Mouse (Mus musculus): Measurements from ENCODE around the gene 2010111I01Rik.

The 2010111I01Rik gene

DNA sequence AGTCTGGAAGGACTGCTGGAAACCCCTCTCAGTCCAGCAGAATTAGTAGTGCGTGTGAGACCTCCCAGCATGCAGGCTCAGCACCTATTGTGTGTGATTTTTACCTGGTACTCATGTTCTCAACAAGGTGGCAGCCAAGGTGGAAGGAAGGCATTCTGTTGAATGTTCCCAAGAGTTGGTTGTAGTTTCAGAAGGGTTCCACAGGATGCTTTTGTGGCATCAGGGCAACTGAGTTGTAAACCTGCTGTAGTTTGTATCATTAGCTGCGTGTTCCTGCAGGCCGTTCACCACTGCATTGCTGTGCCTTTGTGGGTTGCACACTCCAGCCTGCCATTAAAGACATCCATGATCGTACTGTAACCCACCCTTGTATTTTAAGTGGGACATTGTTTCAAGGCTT, 294.0 kb downstream of the 2010111I01Rik start:
- no peak for DNase-seq (ENCODE audit: low spot score in 2 of 2)

GRCm38 (mm10) chr13:63260133-63260532, 295.4 kb downstream of the 2010111I01Rik start:
- no peak for DNase-seq (ENCODE audit: low spot score in 2 of 2)

DNA sequence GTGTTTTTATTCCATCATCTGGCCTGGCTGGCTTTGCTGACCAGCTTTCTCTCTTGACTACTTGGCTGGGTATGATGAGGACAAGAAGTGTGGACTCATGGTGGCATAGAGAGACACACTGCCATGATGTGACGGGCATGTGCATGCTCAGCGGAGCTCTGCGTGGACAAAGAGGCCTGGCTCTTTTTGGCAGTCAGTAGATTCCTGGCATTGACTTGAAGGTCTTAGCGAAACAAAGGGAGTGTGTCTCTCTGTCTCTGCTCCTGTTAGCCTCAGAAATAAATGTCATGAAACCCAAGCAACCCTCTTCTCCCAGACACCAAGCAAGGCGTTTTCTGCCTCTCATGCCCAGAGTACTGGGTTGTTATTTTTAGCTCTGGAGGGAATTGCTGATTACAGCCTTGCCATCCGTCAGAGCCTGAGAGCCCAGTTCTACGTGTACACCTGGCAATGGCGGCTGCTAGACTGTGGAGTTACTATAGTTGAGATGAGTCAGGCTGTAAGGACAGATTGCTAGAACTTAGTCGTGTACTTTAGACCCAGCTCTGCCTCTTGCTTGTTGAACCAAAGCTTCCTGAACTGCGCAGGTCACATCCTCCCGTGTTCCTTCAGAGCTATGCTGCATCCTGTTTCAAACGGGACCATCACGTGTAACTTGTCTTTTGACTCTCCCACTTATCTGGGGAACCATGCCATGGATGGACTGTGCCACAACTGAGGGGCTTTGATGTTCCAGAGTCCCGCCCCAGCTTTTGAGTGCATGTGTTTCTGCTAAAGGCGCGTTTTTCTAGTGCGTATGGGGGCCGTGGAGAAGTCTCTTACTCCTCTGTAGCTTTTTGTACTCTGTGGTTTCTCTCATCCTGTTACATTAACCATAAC, 296.3 kb downstream of the 2010111I01Rik start:
- DNase-seq (ENCODE audit: low spot score in 2 of 2) = no peak

DNA sequence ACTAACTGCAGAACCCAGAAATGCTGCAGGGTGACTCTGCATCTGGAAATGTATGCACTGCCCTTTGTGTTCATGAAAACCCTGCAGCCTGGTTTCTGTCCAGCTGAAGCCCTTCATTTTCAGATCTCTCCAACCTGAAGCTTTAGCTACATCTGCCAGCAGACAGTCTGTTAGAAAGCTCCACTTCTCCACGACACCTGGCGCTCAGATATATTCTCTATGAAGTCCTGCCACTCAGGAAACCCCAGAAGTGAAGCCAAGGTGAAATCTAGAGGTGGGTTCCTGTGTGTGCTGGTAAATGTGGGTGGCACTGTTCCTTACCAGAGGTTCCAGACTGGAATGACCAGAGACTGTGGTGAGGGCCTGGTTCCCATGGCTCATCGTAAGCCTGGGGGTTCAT, 297.0 kb downstream of the 2010111I01Rik start:
- DNase-seq (ENCODE audit: low spot score in 2 of 2) = no peak

DNA sequence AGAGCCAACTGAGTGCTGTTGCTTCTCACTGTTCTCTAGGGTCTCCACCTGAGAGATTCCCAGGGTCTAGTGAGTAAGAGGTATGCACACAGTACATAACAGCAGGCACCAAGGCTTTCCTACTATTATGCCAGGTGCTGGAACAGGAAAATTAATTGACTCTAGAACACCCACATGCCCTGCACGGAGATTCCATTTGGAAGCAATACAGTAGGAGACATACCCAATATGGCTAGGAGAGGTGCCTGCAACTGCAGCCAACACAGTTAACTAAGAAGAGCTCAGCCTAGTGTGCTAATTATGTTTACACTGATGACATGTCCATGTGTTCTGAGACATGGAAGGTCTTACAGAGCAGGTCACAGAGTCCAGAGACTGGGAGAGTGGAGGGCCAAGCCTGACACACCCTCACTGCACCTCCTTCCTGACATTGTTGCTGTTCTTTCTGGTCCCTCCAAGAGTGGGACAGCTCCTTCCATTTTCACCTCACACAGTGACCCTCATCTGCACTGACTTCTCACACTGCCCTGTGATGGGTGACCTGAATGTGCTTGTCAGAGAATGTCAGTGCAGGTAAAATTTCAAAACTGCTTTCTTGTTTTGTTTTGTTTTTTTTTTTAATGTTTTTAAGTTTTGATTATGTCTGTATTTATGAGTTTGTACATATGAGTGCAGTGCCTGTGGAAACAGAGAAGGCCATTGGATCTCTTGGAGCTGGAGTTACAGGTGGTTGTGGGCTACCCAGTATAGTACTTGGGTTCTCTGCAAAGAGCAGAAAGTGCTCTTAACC, 297.7 kb downstream of the 2010111I01Rik start:
- no peak for DNase-seq (ENCODE audit: low spot score in 2 of 2)

- no peak for DNase-seq (ENCODE audit: low spot score in 2 of 2)
Observed at GRCm38 (mm10) chr13:63268371-63268770, 303.7 kb downstream of the 2010111I01Rik start.

GRCm38 (mm10) chr13:63268776-63269175, 304.1 kb downstream of the 2010111I01Rik start:
- no peak for DNase-seq (ENCODE audit: low spot score in 2 of 2)

GRCm38 (mm10) chr13:63270191-63270590, 305.5 kb downstream of the 2010111I01Rik start:
- DNase-seq (ENCODE audit: low spot score in 2 of 2) = no peak

GRCm38 (mm10) chr13:63272017-63272601, 307.4 kb downstream of the 2010111I01Rik start:
- no peak for DNase-seq (ENCODE audit: low spot score in 2 of 2)

DNA sequence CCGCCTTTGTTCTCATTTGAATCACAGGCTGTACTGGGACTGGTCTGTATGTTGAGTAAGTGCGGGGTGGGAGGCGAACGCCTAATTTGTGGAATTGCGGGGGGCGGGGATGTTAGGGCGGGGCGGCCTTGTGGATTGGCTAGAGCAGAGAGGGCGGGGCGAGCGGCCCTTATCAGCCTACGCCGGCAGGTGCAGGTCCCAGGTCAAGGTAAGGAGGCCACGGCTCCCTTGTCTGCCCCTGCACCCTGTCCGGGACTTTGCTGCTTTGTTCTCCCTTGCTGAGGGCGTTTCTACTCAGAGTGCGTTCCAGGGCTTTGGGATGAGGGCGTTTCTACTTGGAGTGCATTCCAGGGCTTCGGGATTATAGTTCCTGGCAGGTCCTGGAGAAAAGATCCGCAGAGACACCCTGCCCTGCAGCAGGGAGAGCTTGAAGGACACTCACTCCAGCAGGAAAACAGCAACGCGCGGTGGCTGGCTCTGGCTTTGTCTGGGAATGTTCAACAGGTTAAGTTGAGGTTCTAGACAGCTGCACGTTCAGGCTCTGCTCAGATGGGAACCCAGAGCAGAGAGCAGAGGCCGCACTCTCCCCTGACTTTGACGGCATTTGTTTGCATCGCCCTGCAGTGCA, 308.0 kb downstream of the 2010111I01Rik start:
- DNase-seq (ENCODE audit: low spot score in 2 of 2) = peak; percentile 63 to 66

- DNase-seq (ENCODE audit: low spot score in 2 of 2) = no peak
Observed at GRCm38 (mm10) chr13:63273859-63274258, 309.2 kb downstream of the 2010111I01Rik start.

DNA sequence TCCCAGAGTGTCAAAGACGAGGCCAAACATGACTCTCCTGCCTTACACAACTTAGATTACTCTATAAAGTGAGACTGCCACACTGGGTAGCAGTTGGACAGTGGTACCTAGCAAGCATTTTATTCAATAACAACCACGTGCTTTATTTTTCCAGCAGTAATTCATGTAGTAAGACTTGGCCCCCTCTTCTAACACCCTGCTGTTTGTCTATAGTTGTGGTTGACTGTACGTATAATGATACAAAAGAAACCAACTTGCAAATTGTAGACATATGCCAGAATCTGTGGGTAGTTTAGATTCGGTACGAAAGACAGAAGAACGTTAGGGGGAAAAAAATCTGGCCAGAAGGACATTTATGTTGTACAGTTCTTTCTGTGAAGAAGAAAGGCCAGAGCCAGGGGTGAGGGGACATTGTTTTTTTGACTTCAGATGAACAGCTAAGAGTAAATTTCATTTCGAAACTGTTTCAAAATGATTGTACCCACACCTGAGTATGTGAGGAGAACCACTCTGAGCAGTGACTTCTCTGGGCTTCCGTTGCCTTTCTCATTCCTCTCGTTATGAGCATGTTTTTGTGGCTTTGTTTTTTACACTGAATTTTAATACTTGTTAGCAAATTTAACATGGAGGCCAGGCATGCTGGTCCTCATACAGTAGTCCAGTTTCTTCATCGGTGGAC, 309.9 kb downstream of the 2010111I01Rik start:
- no peak for DNase-seq (ENCODE audit: low spot score in 2 of 2)

DNA sequence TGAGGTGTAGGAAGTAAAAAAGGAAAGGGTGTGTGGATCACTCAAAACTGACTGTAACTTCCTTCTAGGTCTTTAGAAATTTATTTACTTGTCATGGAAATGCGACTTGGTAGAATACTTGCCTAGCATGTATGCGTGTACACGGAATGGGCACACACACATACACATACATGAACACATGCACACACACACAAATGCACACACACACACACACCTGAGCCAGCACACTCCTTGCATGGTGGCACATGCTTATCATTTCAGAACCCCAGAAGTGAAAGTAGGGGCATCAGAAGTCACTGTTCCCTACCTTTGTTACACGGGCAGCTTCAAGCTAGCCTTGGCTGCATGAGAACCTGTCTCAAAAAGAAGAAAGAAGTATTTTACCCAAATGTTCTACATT, 311.7 kb downstream of the 2010111I01Rik start:
- DNase-seq (ENCODE audit: low spot score in 2 of 2) = no peak

DNA sequence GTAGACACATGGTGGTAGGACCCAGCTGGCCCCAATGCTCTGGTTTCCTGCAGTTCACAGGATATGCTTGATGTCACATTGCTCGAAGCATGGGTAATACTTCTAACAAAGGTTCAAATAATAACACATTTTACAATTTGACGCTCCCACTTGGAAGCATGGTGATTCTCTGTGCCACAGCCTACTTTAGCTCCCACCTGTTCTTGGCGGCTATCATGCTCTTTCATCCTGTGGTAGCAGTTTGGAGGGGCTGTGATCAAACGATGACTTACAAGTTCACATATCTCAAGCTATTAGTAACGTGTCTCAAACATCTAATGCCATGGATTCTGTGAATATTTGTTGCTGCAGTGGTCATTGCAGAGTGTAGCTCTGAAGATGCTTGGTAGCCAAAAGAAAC, 312.6 kb downstream of the 2010111I01Rik start:
- no peak for DNase-seq (ENCODE audit: low spot score in 2 of 2)

- DNase-seq (ENCODE audit: low spot score in 2 of 2) = no peak
Observed at GRCm38 (mm10) chr13:63278141-63278631, 313.5 kb downstream of the 2010111I01Rik start.

DNA sequence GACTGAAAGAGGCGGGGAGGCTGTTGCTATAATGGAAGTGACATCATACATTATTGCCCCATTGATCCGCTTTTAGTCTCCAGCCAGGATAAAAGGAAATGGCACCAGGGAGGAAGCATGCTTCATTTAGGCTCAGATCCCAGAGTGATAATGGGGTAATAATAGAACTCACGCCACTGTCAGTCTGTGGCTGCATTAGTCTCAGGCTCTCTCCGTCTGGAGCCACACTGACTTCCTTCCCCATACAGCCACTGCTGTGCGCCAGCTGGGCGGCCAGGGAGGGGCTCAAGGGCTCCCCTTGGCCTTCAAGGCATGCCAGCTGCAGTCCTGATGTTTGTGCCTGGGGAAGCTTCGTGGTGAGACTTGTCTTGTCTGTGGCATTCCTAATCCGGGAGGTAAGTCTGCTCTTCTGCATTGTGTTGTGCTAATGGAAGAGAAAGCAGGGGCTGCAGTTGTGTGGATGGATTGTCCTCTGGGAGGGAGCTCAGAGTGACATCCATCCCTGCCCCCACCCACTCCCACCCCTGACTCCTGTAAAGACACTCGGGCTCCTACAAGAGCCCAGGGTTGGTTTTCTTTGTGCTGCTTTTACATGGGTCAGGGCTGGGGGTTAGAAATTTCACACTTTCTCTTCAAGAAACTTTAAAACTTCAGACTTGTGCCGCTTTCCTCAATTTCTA, 314.2 kb downstream of the 2010111I01Rik start:
- DNase-seq (ENCODE audit: low spot score in 2 of 2) = no peak

GRCm38 (mm10) chr13:63279807-63280206, 315.1 kb downstream of the 2010111I01Rik start:
- no peak for DNase-seq (ENCODE audit: low spot score in 2 of 2)

GRCm38 (mm10) chr13:63280344-63280743, 315.7 kb downstream of the 2010111I01Rik start:
- no peak for DNase-seq (ENCODE audit: low spot score in 2 of 2)

- DNase-seq (ENCODE audit: low spot score in 2 of 2) = no peak
Observed at GRCm38 (mm10) chr13:63281206-63281605, 316.5 kb downstream of the 2010111I01Rik start.

DNA sequence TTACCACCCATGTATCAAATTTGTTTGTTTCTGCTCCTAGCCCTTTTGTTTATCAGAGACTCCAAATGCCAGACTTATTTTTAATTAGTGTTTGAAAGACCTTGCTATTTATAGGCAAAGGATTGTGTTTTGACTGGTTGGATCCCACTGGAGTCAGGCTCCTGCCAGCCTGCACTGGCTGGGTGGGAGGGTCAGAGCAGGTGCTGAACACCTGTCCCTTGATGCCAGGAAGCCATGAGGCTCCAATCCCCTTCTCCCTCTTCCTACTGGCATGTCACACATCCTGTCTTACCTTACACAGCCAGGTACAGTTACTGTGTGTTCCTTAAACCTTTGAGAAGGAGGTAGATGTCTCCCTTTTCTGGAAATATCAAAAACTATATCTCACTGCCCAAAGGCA, 318.5 kb downstream of the 2010111I01Rik start:
- no peak for DNase-seq (ENCODE audit: low spot score in 2 of 2)

GRCm38 (mm10) chr13:63284748-63285147, 320.1 kb downstream of the 2010111I01Rik start:
- no peak for DNase-seq (ENCODE audit: low spot score in 2 of 2)
